Mouse (Mus musculus): ENCODE measurements around the gene Skida1. TPM values are rescaled to one million over a fixed set of nuclear protein-coding genes. Genes with fewer than 3 reads are reported as not detected.
"Not testable (repeated sequence)": the region's sequence is repeated elsewhere in the genome, so short reads cannot be mapped to it uniquely, and the experiment has no call there.

The Skida1 gene
- total RNA-seq (2021) (1 to 10 TPM; 1.7 to 4.5 TPM), polyA plus RNA-seq (2012; rRNA removed) (2.0 and 3.7 TPM in 2 replicates)
- long read RNA-seq, partial matches to known transcripts, result 0 of 2 reads
- long read RNA-seq, other reads (novel, unspliced or antisense), result 2 of 2 reads

- DNase-seq, result peak in 1 of 2 experiments; percentile 41
- H3K9ac ChIP-seq (ENCODE audit: low read depth, low read length), result peak within 1 kb of the TSS; percentile 99
- H3K36me3 ChIP-seq (ENCODE audit: control insufficient read depth, insufficient read depth, low read length), result peaks cover 15% of the 10 kb centered on the region
- no peak for TF ChIP-seq CTCF (IDR thresholded peaks at IDR 0.05)
- peak; percentile 20; the same call in 1 of the 2 replicates for TF ChIP-seq POLR2A (IDR thresholded peaks at IDR 0.05; ENCODE audit: insufficient read depth, low read depth, low read length)
- TF ChIP-seq EP300 (IDR thresholded peaks at IDR 0.05; ENCODE audit: insufficient read depth, low read depth, low read length), result no peak
- peaks cover 3% of the 10 kb centered on the region for H3K4me1 ChIP-seq (ENCODE audit: control insufficient read depth, insufficient read depth, low read length)
- H3K27me3 ChIP-seq (ENCODE audit: control insufficient read depth, insufficient read depth, low read length), result no peaks in the 10 kb centered on the region
- no peaks in the 10 kb centered on the region; the same call in 1 of the 2 replicates for H3K79me2 ChIP-seq (replicated peaks; ENCODE audit: control insufficient read depth, insufficient read depth, low read length)
- peak within 1 kb of the TSS; percentile 95 for H3K27ac ChIP-seq
- 12% methylated on average over 17 of the region's 17 CpGs for WGBS
- H3K4me3 ChIP-seq, result peak within 1 kb of the TSS; percentile 74
- intact Hi-C loops (cut with DNase I), result loop anchor here (1.0 to 5.0 kb wide), 4 partner anchors 539 to 1609 kb away; partner anchors contain the start of genes Bmi1 and Otud1
Observed at GRCm38 (mm10) chr2:18048453-18049075, at the start of gene Skida1. Skida1 (minus strand) TSS chr2:18049051.

GRCm38 (mm10) chr2:18095804-18096203, 47.0 kb upstream of the Skida1 start:
- intact Hi-C loops (cut with DNase I), result no loop called here
- no peak overlapping the region for H3K4me3 ChIP-seq
- H3K36me3 ChIP-seq (ENCODE audit: control insufficient read depth, insufficient read depth, low read length), result peaks cover 12% of the 10 kb centered on the region
- H3K79me2 ChIP-seq (replicated peaks; ENCODE audit: control insufficient read depth, insufficient read depth, low read length), result peaks cover 2% of the 10 kb centered on the region
- no peak for TF ChIP-seq EP300 (IDR thresholded peaks at IDR 0.05; ENCODE audit: insufficient read depth, low read depth, low read length)
- no peak for TF ChIP-seq POLR2A (IDR thresholded peaks at IDR 0.05; ENCODE audit: insufficient read depth, low read depth, low read length)
- TF ChIP-seq CTCF (IDR thresholded peaks at IDR 0.05), result no peak
- no peak overlapping the region for H3K9ac ChIP-seq (ENCODE audit: low read depth, low read length)
- no peak overlapping the region for H3K27ac ChIP-seq
- no peaks in the 10 kb centered on the region for H3K27me3 ChIP-seq (ENCODE audit: control insufficient read depth, insufficient read depth, low read length)
- H3K4me1 ChIP-seq (ENCODE audit: control insufficient read depth, insufficient read depth, low read length), result no peaks in the 10 kb centered on the region
- WGBS, result 48% methylated on average over 2 of the region's 2 CpGs
- DNase-seq, result no peak

DNA sequence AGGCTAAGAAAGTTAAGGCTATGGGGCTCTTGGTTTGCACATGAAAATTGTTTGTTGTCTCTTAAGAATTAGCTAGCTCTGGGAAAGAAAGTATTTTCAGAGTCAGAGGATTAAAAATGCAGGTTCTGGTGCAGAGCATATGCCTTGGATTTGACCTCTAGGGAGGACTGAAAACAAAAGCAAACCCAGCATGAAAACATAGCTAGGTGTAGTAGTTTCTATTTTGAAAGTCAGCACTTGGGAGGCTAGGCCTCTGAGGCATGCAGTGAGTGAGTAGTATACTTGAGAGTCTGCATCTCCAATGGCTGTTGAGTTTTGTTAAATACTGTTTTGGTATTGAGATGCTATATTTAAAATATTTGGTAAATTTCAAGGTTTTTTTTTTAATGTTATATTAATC, 45.5 kb upstream of the Skida1 start:
- H3K27ac ChIP-seq, result no peak overlapping the region
- no peaks in the 10 kb centered on the region for H3K27me3 ChIP-seq (ENCODE audit: control insufficient read depth, insufficient read depth, low read length)
- intact Hi-C loops (cut with DNase I), result no loop called here
- peaks cover 2% of the 10 kb centered on the region for H3K79me2 ChIP-seq (replicated peaks; ENCODE audit: control insufficient read depth, insufficient read depth, low read length)
- H3K4me1 ChIP-seq (ENCODE audit: control insufficient read depth, insufficient read depth, low read length), result no peaks in the 10 kb centered on the region
- H3K4me3 ChIP-seq, result no peak overlapping the region
- peaks cover 12% of the 10 kb centered on the region for H3K36me3 ChIP-seq (ENCODE audit: control insufficient read depth, insufficient read depth, low read length)
- TF ChIP-seq POLR2A (IDR thresholded peaks at IDR 0.05; ENCODE audit: insufficient read depth, low read depth, low read length) (no peak), EP300 (IDR thresholded peaks at IDR 0.05; ENCODE audit: insufficient read depth, low read depth, low read length) (no peak), CTCF (IDR thresholded peaks at IDR 0.05) (no peak)
- no peak for DNase-seq
- no peak overlapping the region for H3K9ac ChIP-seq (ENCODE audit: low read depth, low read length)

GRCm38 (mm10) chr2:18093858-18094257, 45.0 kb upstream of the Skida1 start:
- 77% methylated on average over 1 of the region's 1 CpGs for WGBS
- no peak for TF ChIP-seq CTCF (IDR thresholded peaks at IDR 0.05)
- TF ChIP-seq POLR2A (IDR thresholded peaks at IDR 0.05; ENCODE audit: insufficient read depth, low read depth, low read length), result no peak
- TF ChIP-seq EP300 (IDR thresholded peaks at IDR 0.05; ENCODE audit: insufficient read depth, low read depth, low read length), result no peak
- no peaks in the 10 kb centered on the region for H3K4me1 ChIP-seq (ENCODE audit: control insufficient read depth, insufficient read depth, low read length)
- intact Hi-C loops (cut with DNase I), result no loop called here
- H3K4me3 ChIP-seq, result no peak overlapping the region
- no peak overlapping the region for H3K9ac ChIP-seq (ENCODE audit: low read depth, low read length)
- no peak overlapping the region for H3K27ac ChIP-seq
- H3K27me3 ChIP-seq (ENCODE audit: control insufficient read depth, insufficient read depth, low read length), result no peaks in the 10 kb centered on the region
- peaks cover 12% of the 10 kb centered on the region for H3K36me3 ChIP-seq (ENCODE audit: control insufficient read depth, insufficient read depth, low read length)
- H3K79me2 ChIP-seq (replicated peaks; ENCODE audit: control insufficient read depth, insufficient read depth, low read length), result peaks cover 2% of the 10 kb centered on the region
- no peak for DNase-seq

DNA sequence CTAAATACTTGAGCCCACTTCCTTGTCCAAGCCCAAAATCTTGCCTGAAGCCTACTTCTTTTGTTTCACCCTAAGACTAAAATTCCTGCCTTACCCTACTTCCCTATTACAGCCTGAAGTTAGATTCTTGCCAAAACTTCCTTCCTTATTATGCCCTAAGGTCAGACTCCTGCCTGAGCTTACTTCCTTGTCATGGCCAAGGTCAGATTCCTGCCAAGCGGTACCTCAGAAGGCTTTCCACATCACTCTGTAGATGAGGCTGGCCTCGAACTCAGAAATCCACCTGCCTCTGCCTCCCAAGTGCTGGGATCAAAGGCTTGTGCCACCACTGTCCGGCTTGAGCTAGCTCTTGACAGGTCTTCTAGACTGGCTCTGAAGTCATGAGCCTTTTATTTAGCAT, 38.8 kb upstream of the Skida1 start:
- H3K36me3 ChIP-seq (ENCODE audit: control insufficient read depth, insufficient read depth, low read length), result not testable (repeated sequence)

GRCm38 (mm10) chr2:18080182-18080860, 31.5 kb upstream of the Skida1 start:
- H3K79me2 ChIP-seq (replicated peaks; ENCODE audit: control insufficient read depth, insufficient read depth, low read length), result peaks cover 10% of the 10 kb centered on the region
- peaks cover 2% of the 10 kb centered on the region; the same call in 1 of the 2 replicates for H3K4me1 ChIP-seq (ENCODE audit: control insufficient read depth, insufficient read depth, low read length)
- H3K4me3 ChIP-seq, result no peak overlapping the region
- no peak overlapping the region for H3K27ac ChIP-seq
- H3K9ac ChIP-seq (ENCODE audit: low read depth, low read length), result no peak overlapping the region
- H3K27me3 ChIP-seq (ENCODE audit: control insufficient read depth, insufficient read depth, low read length), result no peaks in the 10 kb centered on the region
- DNase-seq, result no peak
- intact Hi-C loops (cut with DNase I), result no loop called here
- WGBS, result 83% methylated on average over 2 of the region's 2 CpGs
- TF ChIP-seq CTCF (IDR thresholded peaks at IDR 0.05) (no peak), EP300 (IDR thresholded peaks at IDR 0.05; ENCODE audit: insufficient read depth, low read depth, low read length) (no peak), POLR2A (IDR thresholded peaks at IDR 0.05; ENCODE audit: insufficient read depth, low read depth, low read length) (no peak)
- peaks cover 11% of the 10 kb centered on the region for H3K36me3 ChIP-seq (ENCODE audit: control insufficient read depth, insufficient read depth, low read length)

More for the DNA sequence above, 38.8 kb upstream of the Skida1 start:
- H3K27ac ChIP-seq; H3K4me3 ChIP-seq; H3K79me2 ChIP-seq (replicated peaks; ENCODE audit: control insufficient read depth, insufficient read depth, low read length); DNase-seq; H3K4me1 ChIP-seq (ENCODE audit: control insufficient read depth, insufficient read depth, low read length); intact Hi-C loops (cut with DNase I); H3K27me3 ChIP-seq (ENCODE audit: control insufficient read depth, insufficient read depth, low read length); H3K9ac ChIP-seq (ENCODE audit: low read depth, low read length): not testable (repeated sequence)
- WGBS, result 82% methylated on average over 3 of the region's 3 CpGs

Data from heart, adult 2 months (tissue).